Mouse (Mus musculus) liver, adult 2 months (tissue): ENCODE results near the gene Zfp64.

Experiments used
- CTCF ChIP-seq: fragments of 200-500 bp; IDR thresholded peaks from 2 replicates; pipeline ENCODE4 v1.5.1; 2011; ENCODE audit warnings: low read depth, low read length, control low read depth
- POLR2A ChIP-seq: fragments of 200-500 bp; IDR thresholded peaks from 2 replicates; pipeline ENCODE4 v1.6.1; 2011; ENCODE audit warnings: low read length, control low read depth; ENCODE audit not compliant: insufficient read depth; ENCODE audit errors: extremely low read depth

DNA sequence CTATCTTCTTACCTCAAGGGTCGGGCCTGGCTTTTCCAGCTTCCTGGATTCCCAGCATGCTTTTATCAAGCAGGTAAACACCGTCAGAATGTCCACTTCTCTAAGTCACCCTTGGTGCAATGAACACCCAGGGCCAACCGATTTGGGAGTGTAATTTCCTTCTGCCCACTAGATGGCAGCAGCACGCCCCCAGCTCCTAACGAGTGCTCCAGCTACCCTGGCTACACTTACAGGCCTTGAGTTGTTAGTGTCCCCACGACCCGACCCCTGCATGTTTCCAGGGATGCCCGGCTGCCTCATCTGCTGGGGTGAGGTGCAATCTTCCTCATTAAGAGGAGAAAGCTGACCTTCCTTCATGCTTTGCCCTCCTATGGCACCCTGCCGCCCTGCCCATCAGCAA lies 51.2 kb downstream of the Zfp64 start:
- peak; percentile 92 for TF ChIP-seq CTCF
- no peak for TF ChIP-seq POLR2A
